ENCODE assay signal across 18 mouse cellular contexts in the genomic region with DNA sequence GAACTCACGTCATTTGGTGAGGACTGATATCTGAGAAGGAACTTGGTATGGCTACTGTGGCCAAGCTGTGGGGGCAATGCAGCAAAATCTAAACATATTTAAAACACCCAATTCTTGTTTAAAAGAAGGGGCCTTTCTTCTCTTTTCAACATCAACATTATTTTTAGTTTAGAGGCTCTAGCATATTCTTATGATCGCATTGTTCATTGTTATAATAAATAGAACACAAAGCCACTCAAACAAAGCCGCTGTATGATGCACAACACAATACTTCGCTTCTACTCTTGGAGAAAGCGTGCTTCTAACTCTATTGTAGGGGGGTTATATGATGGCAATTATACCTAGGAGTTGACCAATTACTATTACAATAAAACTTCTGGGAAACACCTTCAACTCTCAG.
"Had no signal": no experiment of that assay in that cellular context is flagged by ENCODE, and none has a peak within 500 bp of the region (broad histone marks: within the 10 kb centered on the region; RNA-seq: fewer than 3 reads in every experiment).

No protein-coding gene starts in this region.

- H3K4me3 ChIP-seq: midbrain, embryonic 10.5 days; midbrain, embryonic 12.5 days; myocyte; neural tube, embryonic 13.5 days; neural tube, embryonic 15.5 days had no signal

- H3K4me1 ChIP-seq: midbrain, embryonic 10.5 days; midbrain, embryonic 12.5 days; neural tube, embryonic 13.5 days; neural tube, embryonic 15.5 days had no signal

- H3K27me3 ChIP-seq: midbrain, embryonic 12.5 days; neural tube, embryonic 13.5 days; neural tube, embryonic 15.5 days had no signal

- DNase-seq: lung, adult 18-20 months; lung, embryonic 14.5 days; lung, postnatal 10 days; lung, postnatal 4 days; midbrain, embryonic 14.5 days; retina, postnatal 1 day; right cerebral cortex, adult 18-20 months; right cerebral cortex, postnatal 25 days; right cerebral cortex, postnatal 4 days; spleen, adult 18-20 months; thymus, adult 2 months; thymus, postnatal 25 days; thymus, postnatal 4 days had no signal

- H3K9me3 ChIP-seq: midbrain, embryonic 10.5 days; midbrain, embryonic 12.5 days; neural tube, embryonic 13.5 days; neural tube, embryonic 15.5 days had no signal

- H3K27ac ChIP-seq: midbrain, embryonic 10.5 days; midbrain, embryonic 12.5 days; neural tube, embryonic 13.5 days; neural tube, embryonic 15.5 days had no signal
